18 mouse cellular contexts compared by ENCODE assay signal in genomic region chr1:130835161-130835936, GRCm38 (mm10). TPM values are rescaled to one million over a fixed set of nuclear protein-coding genes. Genes with fewer than 3 reads are reported as not detected.
DNase-seq lines count a peak whose midpoint lies in the region; ATAC-seq lines count a peak whose summit lies in the region.
"Had no signal": no experiment of that assay in that cellular context is flagged by ENCODE, and none has a peak within 500 bp of the region (broad histone marks: within the 10 kb centered on the region; RNA-seq: fewer than 3 reads in every experiment).

No protein-coding gene starts in this region.

- no peaks in the 10 kb centered on the region for H3K9me3 ChIP-seq in forebrain, embryonic 14.5 days (replicated peaks; ENCODE audit: control insufficient read depth, low read length)
- no peaks in the 10 kb centered on the region for H3K9me3 ChIP-seq in forebrain, embryonic 11.5 days (ENCODE audit: control insufficient read depth, low read length)
- H3K9me3 ChIP-seq: embryonic facial prominence, embryonic 15.5 days; limb, embryonic 13.5 days; midbrain, embryonic 10.5 days had no signal

- WGBS in forebrain, embryonic 14.5 days, result 85% methylated on average over 6 of the region's 6 CpGs
- 91% methylated on average over 6 of the region's 6 CpGs for WGBS in forebrain, embryonic 11.5 days

- no peak overlapping the region for H3K9ac ChIP-seq in forebrain, embryonic 14.5 days (ENCODE audit: low read length)
- H3K9ac ChIP-seq in forebrain, embryonic 11.5 days (ENCODE audit: low read length), result no peak overlapping the region
- H3K9ac ChIP-seq: embryonic facial prominence, embryonic 15.5 days; limb, embryonic 13.5 days had no signal

- H3K4me1 ChIP-seq in forebrain, embryonic 14.5 days (ENCODE audit: control insufficient read depth, insufficient read depth, low read length), result no peaks in the 10 kb centered on the region
- no peaks in the 10 kb centered on the region for H3K4me1 ChIP-seq in forebrain, embryonic 11.5 days (replicated peaks; ENCODE audit: control insufficient read depth, insufficient read depth, low read length)
- H3K4me1 ChIP-seq: embryonic facial prominence, embryonic 15.5 days; midbrain, embryonic 10.5 days had no signal

- no peaks in the 10 kb centered on the region for H3K36me3 ChIP-seq in forebrain, embryonic 14.5 days (ENCODE audit: control insufficient read depth, insufficient read depth, low read length)
- no peaks in the 10 kb centered on the region for H3K36me3 ChIP-seq in forebrain, embryonic 11.5 days (ENCODE audit: control insufficient read depth, insufficient read depth, low read length)
- H3K36me3 ChIP-seq: embryonic facial prominence, embryonic 15.5 days; limb, embryonic 13.5 days; midbrain, embryonic 10.5 days had no signal

- no peaks in the 10 kb centered on the region for H3K27me3 ChIP-seq in forebrain, embryonic 14.5 days (replicated peaks; ENCODE audit: control insufficient read depth, insufficient read depth, low read length)
- no peaks in the 10 kb centered on the region for H3K27me3 ChIP-seq in forebrain, embryonic 11.5 days (ENCODE audit: control insufficient read depth, insufficient read depth, low read length)
- H3K27me3 ChIP-seq: embryonic facial prominence, embryonic 15.5 days; limb, embryonic 13.5 days had no signal

- H3K4me3 ChIP-seq in forebrain, embryonic 14.5 days (ENCODE audit: low read depth, low read length), result no peak overlapping the region
- H3K4me3 ChIP-seq in forebrain, embryonic 11.5 days (ENCODE audit: low read depth, low read length), result no peak overlapping the region
- H3K4me3 ChIP-seq: embryonic facial prominence, embryonic 15.5 days; heart, adult 2 months; limb, embryonic 13.5 days; midbrain, embryonic 10.5 days had no signal

- ATAC-seq in forebrain, embryonic 14.5 days, result no peak
- ATAC-seq in forebrain, embryonic 11.5 days (replicated peaks; ENCODE audit: low FRiP score), result no peak

- H3K27ac ChIP-seq in forebrain, embryonic 14.5 days (ENCODE audit: low read depth, low read length), result no peak overlapping the region
- H3K27ac ChIP-seq in forebrain, embryonic 11.5 days (ENCODE audit: low read depth, low read length), result no peak overlapping the region
- H3K27ac ChIP-seq: embryonic facial prominence, embryonic 15.5 days; heart, adult 2 months; limb, embryonic 13.5 days; midbrain, embryonic 10.5 days; stomach, postnatal 0 days had no signal

- peak; percentile 1 for DNase-seq in forebrain, embryonic 14.5 days (ENCODE audit: low spot score)
- no peak for DNase-seq in forebrain, embryonic 11.5 days (ENCODE audit: low spot score)
- DNase-seq in layer of hippocampus, adult 11-12 months (ENCODE audit: low spot score), result peak; percentile 50
- no peak for DNase-seq in layer of hippocampus, postnatal 25 days (ENCODE audit: extremely low spot score in 1 of 2, low spot score in 1 of 2)
- peak; percentile 36 for DNase-seq in cerebellum, adult 8-10 months
- DNase-seq in layer of hippocampus, adult 9-11 months, result peak; percentile 63
- no peak for DNase-seq in spleen, adult 18-20 months
- DNase-seq in spleen, postnatal 36 days (ENCODE audit: low spot score in 2 of 2), result no peak
- DNase-seq: adrenal gland, postnatal 14 days; heart, adult 2 months; heart, postnatal 14 days; lung, postnatal 10 days had no signal

- no peak overlapping the region for H3K4me2 ChIP-seq in forebrain, embryonic 14.5 days (ENCODE audit: low read length)
- H3K4me2 ChIP-seq in forebrain, embryonic 11.5 days (ENCODE audit: low read depth, low read length, severe bottlenecking), result no peak overlapping the region
- H3K4me2 ChIP-seq: embryonic facial prominence, embryonic 15.5 days; limb, embryonic 13.5 days had no signal

RNA-seq across cellular contexts. Expression of gene Pigr, which starts 8.9 kb away (rescaled TPM):
- not detected in 2 replicates for polyA plus RNA-seq in forebrain, embryonic 14.5 days (2014; fragmentation: Nextera tagmentation; extraction: Ambion mirVana)
- polyA plus RNA-seq in forebrain, embryonic 11.5 days (2014; fragmentation: Nextera tagmentation; extraction: Ambion mirVana), result not detected in 2 replicates
- total RNA-seq in layer of hippocampus, postnatal 25 days (2021), result not detected
- total RNA-seq: heart, adult 2 months; layer of hippocampus, postnatal 14 days had no signal
- polyA plus RNA-seq: cortical plate, adult 2 months; limb, embryonic 13.5 days; midbrain, embryonic 10.5 days had no signal

RNA-seq across cellular contexts. Expression of gene Fcmr, which starts 30.1 kb away (rescaled TPM):
- polyA plus RNA-seq in forebrain, embryonic 14.5 days (2014; fragmentation: Nextera tagmentation; extraction: Ambion mirVana), result not detected in 2 replicates
- not detected in 2 replicates for polyA plus RNA-seq in forebrain, embryonic 11.5 days (2014; fragmentation: Nextera tagmentation; extraction: Ambion mirVana)
- total RNA-seq in layer of hippocampus, postnatal 25 days (2021), result under 1 TPM in 1 of 2 experiments, not detected in 1; 0.68 TPM
- polyA plus RNA-seq: embryonic facial prominence, embryonic 15.5 days; limb, embryonic 13.5 days; midbrain, embryonic 10.5 days; stomach, postnatal 0 days had no signal

RNA-seq across cellular contexts. Expression of gene Fcamr, which starts 34.6 kb away (rescaled TPM):
- not detected in 2 replicates for polyA plus RNA-seq in forebrain, embryonic 14.5 days (2014; fragmentation: Nextera tagmentation; extraction: Ambion mirVana)
- not detected in 2 replicates for polyA plus RNA-seq in forebrain, embryonic 11.5 days (2014; fragmentation: Nextera tagmentation; extraction: Ambion mirVana)
- not detected for total RNA-seq in layer of hippocampus, postnatal 25 days (2021)
- total RNA-seq: adrenal gland, postnatal 14 days; layer of hippocampus, postnatal 14 days had no signal
- polyA plus RNA-seq: cortical plate, adult 2 months; limb, embryonic 13.5 days; midbrain, embryonic 10.5 days had no signal

RNA-seq across cellular contexts. Expression of gene Il24, which starts 51.9 kb away (rescaled TPM):
- polyA plus RNA-seq in forebrain, embryonic 14.5 days (2014; fragmentation: Nextera tagmentation; extraction: Ambion mirVana), result not detected in 2 replicates
- not detected in 2 replicates for polyA plus RNA-seq in forebrain, embryonic 11.5 days (2014; fragmentation: Nextera tagmentation; extraction: Ambion mirVana)
- total RNA-seq in layer of hippocampus, postnatal 25 days (2021), result not detected
- total RNA-seq: adrenal gland, postnatal 14 days; heart, adult 2 months; heart, postnatal 14 days; layer of hippocampus, postnatal 14 days had no signal
- polyA plus RNA-seq: cortical plate, adult 2 months; embryonic facial prominence, embryonic 15.5 days; heart, adult 2 months; limb, embryonic 13.5 days; midbrain, embryonic 10.5 days; stomach, postnatal 0 days had no signal

Comparison
In these comparisons a context has a peak if more than half of its experiments do, and no peak if none do; other contexts are left out.
1. DNase-seq: peak in forebrain, embryonic 14.5 days (single experiment), layer of hippocampus, adult 11-12 months (single experiment), cerebellum, adult 8-10 months (single experiment) and layer of hippocampus, adult 9-11 months (single experiment); none in forebrain, embryonic 11.5 days (single experiment), layer of hippocampus, postnatal 25 days (0 of 2), spleen, adult 18-20 months (0 of 2) and spleen, postnatal 36 days (0 of 2).